Mouse (Mus musculus): ENCODE measurements around the gene Tmbim1.

- TF ChIP-seq POLR2A (IDR thresholded peaks at IDR 0.05; ENCODE audit: extremely low read depth, insufficient read depth, low read length) (peak; percentile 89; the same call in 1 of the 2 replicates), CTCF (IDR thresholded peaks at IDR 0.05; ENCODE audit: extremely low read depth, insufficient read depth, low read length) (no peak)
Observed at GRCm38 (mm10) chr1:74284543-74285160, 20.8 kb downstream of the Tmbim1 start, which contains the start of the genes Aamp and Pnkd.
